Mouse (Mus musculus) MN1 (cell line): Measurements from ENCODE around the gene Clip1.
A peak's percentile ranks its signal among the peaks of the same experiment; 100 is the strongest.

Source experiments
- DNase-seq: peaks from one replicate; pipeline ENCODE4 v3.0.0-alpha.2; 2016; ENCODE audit warnings: low spot score

Gene Clip1

GRCm38 (mm10) chr5:123670800-123671472 is 13.5 kb downstream of the Clip1 start:
- DNase-seq, result peak; percentile 68

- DNase-seq, result peak; percentile 59
Measured at GRCm38 (mm10) chr5:123669991-123670799, 14.2 kb downstream of the Clip1 start.

- no peak for DNase-seq
Measured at GRCm38 (mm10) chr5:123667915-123668314, 16.5 kb downstream of the Clip1 start.

GRCm38 (mm10) chr5:123665956-123666355 is 18.5 kb downstream of the Clip1 start:
- DNase-seq, result no peak

- DNase-seq, result no peak
Measured at GRCm38 (mm10) chr5:123664329-123664728, 20.1 kb downstream of the Clip1 start.

GRCm38 (mm10) chr5:123662059-123662458 is 22.4 kb downstream of the Clip1 start:
- DNase-seq, result no peak

GRCm38 (mm10) chr5:123661602-123662001 is 22.8 kb downstream of the Clip1 start:
- DNase-seq, result no peak

GRCm38 (mm10) chr5:123657651-123658050 is 26.8 kb downstream of the Clip1 start:
- DNase-seq, result no peak

- DNase-seq, result no peak
Measured at GRCm38 (mm10) chr5:123654937-123655336, 29.5 kb downstream of the Clip1 start.

GRCm38 (mm10) chr5:123653287-123653801 is 31.1 kb downstream of the Clip1 start:
- DNase-seq, result no peak

- no peak for DNase-seq
Measured at GRCm38 (mm10) chr5:123650825-123651224, 33.6 kb downstream of the Clip1 start.

GRCm38 (mm10) chr5:123642401-123642800 is 42.0 kb downstream of the Clip1 start:
- DNase-seq, result no peak

- DNase-seq, result no peak
Measured at GRCm38 (mm10) chr5:123641259-123641900, 43.0 kb downstream of the Clip1 start.

GRCm38 (mm10) chr5:123640181-123640580 is 44.2 kb downstream of the Clip1 start:
- DNase-seq, result no peak

- no peak for DNase-seq
Measured at GRCm38 (mm10) chr5:123631210-123631609, 53.2 kb downstream of the Clip1 start.

GRCm38 (mm10) chr5:123626631-123627030 is 57.8 kb downstream of the Clip1 start:
- DNase-seq, result peak; percentile 74

- no peak for DNase-seq
Measured at GRCm38 (mm10) chr5:123622421-123622820, 62.0 kb downstream of the Clip1 start.

- DNase-seq, result peak; percentile 23
Measured at GRCm38 (mm10) chr5:123618558-123618957, 65.9 kb downstream of the Clip1 start.

GRCm38 (mm10) chr5:123614246-123614645 is 70.2 kb downstream of the Clip1 start:
- DNase-seq, result no peak

GRCm38 (mm10) chr5:123609843-123610242 is 74.6 kb downstream of the Clip1 start:
- peak; percentile 76 for DNase-seq

- no peak for DNase-seq
Measured at GRCm38 (mm10) chr5:123609416-123609815, 75.0 kb downstream of the Clip1 start.

GRCm38 (mm10) chr5:123607211-123607669 is 77.2 kb downstream of the Clip1 start:
- DNase-seq, result no peak
